Mouse (Mus musculus): ENCODE results near the gene Ehd4.

GRCm38 (mm10) chr2:120124096-120124495 is 30.3 kb downstream of the Ehd4 start:
- TF ChIP-seq GATA1 (IDR thresholded peaks at IDR 0.05; ENCODE audit: borderline replicate concordance, low read length) (no peak), FLI1 (IDR thresholded peaks at IDR 0.05; ENCODE audit: low read length) (no peak)

All from megakaryocyte, embryonic 14.5 days (primary cell).